Mouse (Mus musculus) spleen, adult 2 months (tissue): Measurements from ENCODE around the gene Cdh4. TPM values are rescaled to one million over a fixed set of nuclear protein-coding genes. Genes with fewer than 3 reads are reported as not detected.

Experiments used
- DNase-seq, 2 experiments: peaks; one replicate each; pipeline versions ENCODE4 v3.0.0 to v3.0.0-alpha.2; 2012 to 2021; ENCODE audit warnings: low spot score in 2 of 2, low read depth in 1 of 2
- H3K27ac ChIP-seq: fragments of 200-500 bp; 2 replicates; pipeline ENCODE4 v1.5.1; 2012; ENCODE audit warnings: low read length, inconsistent platforms; ENCODE audit not compliant: insufficient read depth
- H3K27me3 ChIP-seq: fragments of 200-500 bp; 2 replicates; pipeline ENCODE4 v1.6.1; 2012; ENCODE audit warnings: mild to moderate bottlenecking, moderate library complexity, low read length, inconsistent platforms; ENCODE audit not compliant: control insufficient read depth, insufficient read depth
- H3K36me3 ChIP-seq: fragments of 200-500 bp; 2 replicates; pipeline ENCODE4 v1.6.1; 2012; ENCODE audit warnings: mild to moderate bottlenecking, low read length, inconsistent platforms; ENCODE audit not compliant: control insufficient read depth, insufficient read depth
- H3K4me1 ChIP-seq: fragments of 200-500 bp; 2 replicates; pipeline ENCODE4 v1.6.1; 2011; ENCODE audit warnings: inconsistent platforms; ENCODE audit not compliant: control insufficient read depth, insufficient read depth, insufficient read length
- H3K4me3 ChIP-seq: fragments of 200-500 bp; 2 replicates; pipeline ENCODE4 v1.5.1; 2011; ENCODE audit warnings: mild to moderate bottlenecking, inconsistent platforms; ENCODE audit not compliant: insufficient read depth, insufficient read length; ENCODE audit errors: extremely low read depth
- CTCF ChIP-seq: fragments of 200-500 bp; IDR thresholded peaks from 2 replicates; pipeline ENCODE4 v1.5.1; 2011; ENCODE audit warnings: mild to moderate bottlenecking, inconsistent platforms; ENCODE audit not compliant: insufficient read depth, insufficient read length, insufficient replicate concordance; ENCODE audit errors: extremely low read depth
- POLR2A ChIP-seq: fragments of 200-500 bp; IDR thresholded peaks from 2 replicates; pipeline ENCODE4 v1.6.1; 2011; ENCODE audit warnings: low read depth, low read length, inconsistent platforms
- WGBS: fragments of 180-500 bp; shearing (Covaris S2); methylation state at CpG from one replicate; pipeline ENCODE4 v1.1.7; 2018; 5-methylcytosine and 5-hydroxymethylcytosine counted together
- polyA plus RNA-seq: library from polyadenylated mRNA; depleted of rRNA; stranded (reverse); fragments of >200 nt; gene quantifications from 2 replicates; pipeline ENCODE4 v1.2.3, GENCODE M21; 2012

Cdh4 gene
- polyA plus RNA-seq, 1 experiment: 1.0 TPM

GRCm38 (mm10) chr2:179705043-179705442 lies 262.8 kb downstream of the Cdh4 start:
- H3K4me1 ChIP-seq: no peaks in the 10 kb centered on the region
- no peak for DNase-seq
- no peaks in the 10 kb centered on the region for H3K36me3 ChIP-seq
- no peak overlapping the region for H3K27ac ChIP-seq
- 81% methylated on average over 11 of the region's 11 CpGs for WGBS
- H3K27me3 ChIP-seq: no peaks in the 10 kb centered on the region
- no peak overlapping the region for H3K4me3 ChIP-seq
- TF ChIP-seq CTCF (no peak), POLR2A (no peak)

- H3K36me3 ChIP-seq: no peaks in the 10 kb centered on the region
- no peak overlapping the region for H3K27ac ChIP-seq
- WGBS: 78% methylated on average over 7 of the region's 7 CpGs
- no peak for DNase-seq
- no peaks in the 10 kb centered on the region for H3K4me1 ChIP-seq
- TF ChIP-seq POLR2A (no peak), CTCF (no peak)
- no peaks in the 10 kb centered on the region for H3K27me3 ChIP-seq
- H3K4me3 ChIP-seq: no peak overlapping the region
Observed at GRCm38 (mm10) chr2:179705461-179705860, 263.2 kb downstream of the Cdh4 start.

- no peaks in the 10 kb centered on the region for H3K36me3 ChIP-seq
- no peak for DNase-seq
- no peaks in the 10 kb centered on the region for H3K4me1 ChIP-seq
- no peak overlapping the region for H3K4me3 ChIP-seq
- no peaks in the 10 kb centered on the region for H3K27me3 ChIP-seq
- TF ChIP-seq CTCF: no peak
- no peak for TF ChIP-seq POLR2A
- no peak overlapping the region for H3K27ac ChIP-seq
- 88% methylated on average over 3 of the region's 3 CpGs for WGBS
Observed at GRCm38 (mm10) chr2:179706616-179707015, 264.4 kb downstream of the Cdh4 start.

GRCm38 (mm10) chr2:179709111-179709510 lies 266.9 kb downstream of the Cdh4 start:
- Histone ChIP-seq H3K4me3 (no peak overlapping the region), H3K36me3 (no peaks in the 10 kb centered on the region), H3K27ac (no peak overlapping the region), H3K4me1 (no peaks in the 10 kb centered on the region), H3K27me3 (no peaks in the 10 kb centered on the region)
- 87% methylated on average over 2 of the region's 2 CpGs for WGBS
- DNase-seq: no peak
- TF ChIP-seq POLR2A: no peak
- TF ChIP-seq CTCF: no peak

DNA sequence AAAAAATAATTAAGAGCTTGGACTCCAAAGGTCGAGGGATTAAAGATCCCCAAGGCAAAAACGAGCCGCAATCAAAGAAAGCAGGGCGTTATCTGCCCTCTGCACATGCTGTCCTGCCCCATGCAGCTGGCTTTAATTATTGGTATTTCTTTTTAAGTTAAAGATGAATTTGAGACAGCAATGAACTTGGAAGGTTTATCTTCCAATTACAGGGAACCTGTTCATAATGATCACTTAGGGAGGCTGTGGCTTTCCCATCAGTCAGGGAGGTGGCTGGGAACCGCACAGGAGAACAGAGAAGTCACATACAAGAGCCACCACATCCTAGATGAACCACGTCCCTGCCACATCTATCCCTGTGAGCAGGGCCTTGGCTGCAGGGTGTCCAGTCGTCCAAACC lies 270.5 kb downstream of the Cdh4 start:
- Histone ChIP-seq H3K27me3 (no peaks in the 10 kb centered on the region), H3K36me3 (no peaks in the 10 kb centered on the region), H3K4me1 (no peaks in the 10 kb centered on the region), H3K4me3 (no peak overlapping the region), H3K27ac (no peak overlapping the region)
- no peak for DNase-seq
- WGBS: 71% methylated on average over 7 of the region's 7 CpGs
- TF ChIP-seq CTCF (no peak), POLR2A (no peak)

DNA sequence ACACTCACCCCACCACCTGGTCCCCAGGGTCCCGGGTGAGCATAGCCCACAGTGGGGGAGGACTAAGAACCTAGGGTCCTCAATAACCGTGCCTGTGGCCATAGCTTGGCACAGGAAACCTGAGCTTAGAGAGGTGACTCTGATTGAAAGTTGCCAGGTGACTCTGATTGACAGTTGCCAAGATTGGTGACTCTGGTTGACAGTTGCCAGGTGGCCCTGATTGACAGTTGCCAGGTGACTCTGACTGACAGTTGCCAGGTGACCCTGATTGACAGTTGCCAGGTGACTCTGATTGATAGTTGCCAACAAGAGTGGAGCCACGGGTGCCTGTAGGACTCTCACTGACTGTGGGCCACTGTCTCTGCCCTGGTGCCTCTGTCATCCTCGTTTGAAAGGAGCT lies 271.1 kb downstream of the Cdh4 start:
- no peak for DNase-seq
- Histone ChIP-seq H3K27me3 (no peaks in the 10 kb centered on the region), H3K27ac (no peak overlapping the region), H3K36me3 (no peaks in the 10 kb centered on the region), H3K4me1 (no peaks in the 10 kb centered on the region), H3K4me3 (no peak overlapping the region)
- 71% methylated on average over 4 of the region's 4 CpGs for WGBS
- TF ChIP-seq CTCF (no peak), POLR2A (no peak)

- Histone ChIP-seq H3K27me3 (no peaks in the 10 kb centered on the region), H3K36me3 (no peaks in the 10 kb centered on the region), H3K4me1 (no peaks in the 10 kb centered on the region), H3K27ac (no peak overlapping the region), H3K4me3 (no peak overlapping the region)
- TF ChIP-seq POLR2A (no peak), CTCF (no peak)
- DNase-seq: no peak
- WGBS: 73% methylated on average over 3 of the region's 3 CpGs
Observed at GRCm38 (mm10) chr2:179714145-179714544, 271.9 kb downstream of the Cdh4 start.
